ENCODE assay signal across 9 mouse cellular contexts in the genomic region with DNA sequence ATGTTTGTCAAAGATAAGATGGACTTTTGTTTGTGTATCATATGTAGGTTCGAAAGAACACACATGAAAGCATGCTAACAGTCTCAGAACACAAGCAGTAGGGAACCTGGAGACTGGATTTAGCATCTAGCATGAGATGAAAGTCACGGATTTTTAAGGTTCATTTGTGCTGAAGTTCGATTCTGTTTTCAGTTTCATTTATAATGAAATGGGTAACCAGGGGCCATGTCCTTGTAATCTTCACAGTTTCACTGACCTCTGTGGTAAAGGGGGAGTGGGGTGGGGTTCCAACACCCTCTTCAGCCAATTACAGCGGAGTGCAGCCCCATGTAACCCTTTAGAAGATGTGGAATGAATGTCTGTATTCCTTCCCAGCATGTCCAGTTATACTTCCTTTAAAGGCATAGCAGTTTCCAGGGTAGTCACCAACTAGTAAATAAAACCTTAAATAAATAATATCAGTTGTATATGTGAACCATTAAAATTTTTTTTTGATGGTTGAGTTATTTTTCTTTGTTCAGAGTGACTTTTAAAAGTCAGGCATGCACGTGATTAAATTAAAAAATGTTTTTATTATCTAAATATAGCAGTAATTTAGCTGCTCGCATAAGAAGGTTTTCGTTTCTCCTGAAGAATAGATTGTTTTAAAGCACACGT. TPM values are rescaled to one million over a fixed set of nuclear protein-coding genes. Genes with fewer than 3 reads are reported as not detected.
A peak's percentile ranks its signal among the peaks of the same experiment; 100 is the strongest.
DNase-seq lines count a peak whose midpoint lies in the region; ATAC-seq lines count a peak whose summit lies in the region.
"Had no signal": no experiment of that assay in that cellular context is flagged by ENCODE, and none has a peak within 500 bp of the region (broad histone marks: within the 10 kb centered on the region; RNA-seq: fewer than 3 reads in every experiment).

No protein-coding gene starts in this region.

- H3K4me2 ChIP-seq in forebrain, embryonic 15.5 days (replicated peaks) = peak overlapping the region; percentile 65
- H3K4me2 ChIP-seq in midbrain, embryonic 15.5 days = peak overlapping the region; percentile 57

- H3K27ac ChIP-seq in forebrain, embryonic 15.5 days (replicated peaks) = no peak overlapping the region
- no peak overlapping the region for H3K27ac ChIP-seq in midbrain, embryonic 15.5 days

- DNase-seq in cerebellum, postnatal 10 days = peak; percentile 57 to 58
- DNase-seq in cerebellum, adult 18-20 months = no peak
- peak; percentile 41 for DNase-seq in MEL-GATA-1-ER (ENCODE audit: extremely low read depth, low read depth)
- DNase-seq in kidney, postnatal 10 days = peak; percentile 23
- no peak for DNase-seq in frontal cortex, postnatal 10 days (ENCODE audit: low spot score in 2 of 2)

- H3K4me3 ChIP-seq in forebrain, embryonic 15.5 days = peak overlapping the region; percentile 99
- peak overlapping the region; percentile 95 for H3K4me3 ChIP-seq in midbrain, embryonic 15.5 days

- peaks cover 23% of the 10 kb centered on the region for H3K4me1 ChIP-seq in forebrain, embryonic 15.5 days
- peaks cover 8% of the 10 kb centered on the region; the same call in 1 of the 2 replicates for H3K4me1 ChIP-seq in midbrain, embryonic 15.5 days

- H3K27me3 ChIP-seq in forebrain, embryonic 15.5 days = no peaks in the 10 kb centered on the region
- H3K27me3 ChIP-seq in midbrain, embryonic 15.5 days (replicated peaks) = no peaks in the 10 kb centered on the region
- H3K27me3 ChIP-seq: Patski had no signal

- H3K9me3 ChIP-seq in forebrain, embryonic 15.5 days = no peaks in the 10 kb centered on the region
- no peaks in the 10 kb centered on the region for H3K9me3 ChIP-seq in midbrain, embryonic 15.5 days

- 40% methylated on average over 8 of the region's 8 CpGs for WGBS in forebrain, embryonic 15.5 days
- 46% methylated on average over 8 of the region's 8 CpGs for WGBS in midbrain, embryonic 15.5 days

- peak overlapping the region; percentile 40 for H3K9ac ChIP-seq in forebrain, embryonic 15.5 days (replicated peaks)
- H3K9ac ChIP-seq in midbrain, embryonic 15.5 days = no peak overlapping the region

- H3K36me3 ChIP-seq in forebrain, embryonic 15.5 days = peaks cover 4% of the 10 kb centered on the region; the same call in 1 of the 2 replicates
- H3K36me3 ChIP-seq in midbrain, embryonic 15.5 days (replicated peaks) = no peaks in the 10 kb centered on the region

- ATAC-seq in forebrain, embryonic 15.5 days (replicated peaks) = no peak
- no peak for ATAC-seq in midbrain, embryonic 15.5 days (replicated peaks)
- no peak for ATAC-seq in monocyte, adult 5-6 weeks (replicated peaks; ENCODE audit: insufficient number of reproducible peaks, low FRiP score, low TSS enrichment, poor library complexity, severe bottlenecking)
- ATAC-seq: Patski had no signal

RNA-seq across cellular contexts. Expression of gene Cd47, which starts 57.3 kb away (rescaled TPM):
- polyA plus RNA-seq in forebrain, embryonic 15.5 days (2015; fragmentation: Nextera tagmentation; extraction: Ambion mirVana) = 123 and 128 TPM in 2 replicates
- 131 and 134 TPM in 2 replicates for polyA plus RNA-seq in midbrain, embryonic 15.5 days (2015; fragmentation: Nextera tagmentation; extraction: Ambion mirVana)
- 293 to 337 TPM (median 305 TPM) in 3 replicates for total RNA-seq in monocyte, adult 5-6 weeks (2017)

Comparison
In these comparisons a context has a peak if more than half of its experiments do, and no peak if none do; other contexts are left out.
1. DNase-seq: peak in cerebellum, postnatal 10 days (2 of 2), MEL-GATA-1-ER (single experiment) and kidney, postnatal 10 days (single experiment); none in cerebellum, adult 18-20 months (0 of 2) and frontal cortex, postnatal 10 days (0 of 2).